Mouse (Mus musculus) adrenal gland, adult (tissue): ENCODE measurements around the gene Ccdc57.
"Not testable (repeated sequence)": the region's sequence is repeated elsewhere in the genome, so short reads cannot be mapped to it uniquely, and the experiment has no call there.

Experiments used
- DNase-seq, 2 experiments: peaks; one replicate each; pipeline ENCODE4 v3.0.0; 2022 to 2023; ENCODE audit warnings: low spot score in 1 of 2; ENCODE audit not compliant: inconsistent age in 2 of 2

The Ccdc57 gene

DNA sequence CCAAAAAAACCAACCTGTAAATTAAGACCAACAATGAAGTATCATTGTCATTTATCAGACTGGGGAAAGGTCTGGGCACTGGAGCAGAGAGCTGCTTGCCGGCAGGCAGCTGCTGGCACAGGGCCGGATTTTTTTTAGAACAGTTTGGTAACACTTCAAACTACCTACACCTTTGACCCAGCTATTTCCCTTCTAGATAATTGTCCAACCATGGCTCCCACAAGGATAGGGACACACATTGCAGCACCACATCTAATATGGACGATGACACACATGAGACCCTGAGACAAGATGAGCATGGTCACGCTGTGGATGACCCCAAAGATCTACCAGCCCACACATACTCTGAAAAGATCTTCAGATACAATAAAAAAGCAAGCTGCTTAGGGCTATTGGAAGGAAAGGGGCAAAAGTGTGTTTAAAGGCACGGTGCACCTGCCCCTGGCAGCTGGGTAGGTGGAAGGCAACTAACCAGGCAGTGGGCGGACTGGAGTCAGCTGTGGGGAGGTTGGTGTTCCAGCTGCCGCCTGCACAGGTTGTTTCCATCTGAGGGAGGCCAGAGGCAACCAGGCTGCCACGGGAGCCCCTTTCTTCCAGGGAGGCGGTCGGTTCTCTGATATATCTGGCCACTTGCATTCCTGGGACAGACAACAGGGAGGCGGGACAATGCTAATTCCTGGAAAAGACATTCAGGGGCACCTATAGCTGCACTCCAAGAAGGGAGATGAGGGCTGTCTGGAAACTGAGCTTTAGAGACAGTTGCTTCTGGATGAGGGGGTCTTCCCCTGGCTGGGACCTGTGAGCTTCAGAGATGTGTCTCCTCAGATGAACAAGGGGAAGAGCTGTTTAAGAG lies 80.4 kb downstream of the Ccdc57 start:
- peak; percentile 51 to 79 for DNase-seq

GRCm38 (mm10) chr11:120851582-120851981 lies 81.1 kb downstream of the Ccdc57 start:
- DNase-seq: no peak

GRCm38 (mm10) chr11:120851132-120851531 lies 81.5 kb downstream of the Ccdc57 start:
- peak in 1 of 2 experiments; percentile 62 for DNase-seq

- peak in 1 of 2 experiments; percentile 32 for DNase-seq
These were observed 82.2 kb downstream of the Ccdc57 start for GRCm38 (mm10) chr11:120850331-120851030.

- peak; percentile 38 to 67 for DNase-seq
These were observed 85.8 kb downstream of the Ccdc57 start for GRCm38 (mm10) chr11:120846725-120847475.

DNA sequence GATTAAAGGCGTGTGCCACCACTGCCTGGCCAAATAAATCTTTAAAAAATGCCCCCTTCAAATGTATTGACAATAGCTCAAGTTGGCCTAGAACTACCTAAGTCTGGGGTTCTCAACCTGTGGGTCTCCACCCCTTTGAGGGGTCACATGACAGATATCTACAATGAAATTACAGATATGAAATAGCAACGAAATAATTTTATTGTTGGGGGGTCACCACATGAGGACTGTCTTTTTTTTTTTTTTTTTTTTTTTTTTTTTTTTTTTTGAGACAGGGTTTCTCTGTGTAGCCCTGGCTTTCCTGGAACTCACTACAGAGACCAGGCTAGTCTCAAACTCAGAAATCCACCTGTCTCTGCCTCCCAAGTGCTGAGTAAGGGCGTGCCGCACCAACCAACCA lies 88.3 kb downstream of the Ccdc57 start:
- DNase-seq: no peak

GRCm38 (mm10) chr11:120833555-120834280 lies 99.0 kb downstream of the Ccdc57 start:
- DNase-seq: no peak

DNA sequence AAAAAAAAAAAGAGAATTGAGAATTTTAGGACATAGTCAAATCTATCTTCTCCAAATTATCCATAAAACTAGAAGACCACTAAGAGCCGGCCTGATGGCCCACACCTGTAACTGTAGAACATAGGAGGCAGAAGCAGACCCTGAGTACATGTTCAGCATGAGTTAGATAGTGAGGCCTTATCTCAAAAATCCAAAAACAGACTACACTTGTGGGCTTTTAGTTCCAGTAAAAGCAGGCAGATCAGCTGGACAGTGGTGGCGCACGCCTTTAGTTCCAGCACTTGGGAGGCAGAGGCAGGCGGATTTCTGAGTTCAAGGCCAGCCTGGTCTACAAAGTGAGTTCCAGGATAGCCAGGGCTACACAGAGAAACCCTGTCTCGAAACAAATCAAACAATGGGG lies 99.7 kb downstream of the Ccdc57 start:
- DNase-seq: not testable (repeated sequence)

GRCm38 (mm10) chr11:120831659-120832440 lies 100.8 kb downstream of the Ccdc57 start:
- DNase-seq: no peak

- DNase-seq: peak; percentile 17 to 75
These were observed 102.0 kb downstream of the Ccdc57 start for GRCm38 (mm10) chr11:120830686-120831085.

DNA sequence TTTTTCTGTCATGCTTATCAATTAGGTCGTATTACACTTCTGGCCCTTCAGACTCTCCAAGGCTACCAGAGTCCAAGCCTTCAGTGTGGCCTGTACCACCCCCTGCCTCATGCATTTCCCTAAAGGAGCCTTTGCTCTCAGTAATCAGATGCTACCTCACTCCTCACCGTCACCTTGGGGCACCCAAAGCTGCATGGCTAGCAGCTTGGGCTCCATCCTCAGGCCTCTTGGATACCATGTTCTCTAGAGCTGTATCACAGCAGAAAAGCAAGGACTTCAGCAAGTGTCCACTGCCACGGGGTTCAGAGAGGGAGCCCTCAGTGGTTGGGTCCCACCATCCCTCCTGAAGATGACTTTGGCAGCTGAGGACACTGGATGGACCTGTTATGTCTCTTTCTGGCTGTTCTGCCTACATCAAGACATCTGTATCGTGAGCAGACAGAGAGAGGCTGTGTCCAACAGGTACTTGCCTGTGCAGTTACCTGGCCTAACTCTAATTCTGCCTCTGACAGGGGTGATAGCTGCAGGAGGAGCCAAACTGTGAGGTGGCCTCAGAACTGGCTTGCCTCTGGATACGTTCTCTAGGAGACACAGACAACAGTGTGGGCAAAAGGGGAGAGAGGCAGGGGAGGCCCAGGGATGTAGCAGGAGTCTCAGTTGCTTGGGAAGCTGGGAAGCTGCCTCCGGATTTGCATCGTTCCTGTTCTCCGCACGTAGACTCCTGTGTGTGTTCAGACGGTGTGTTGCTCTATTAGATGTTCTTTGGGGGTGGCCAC lies 102.7 kb downstream of the Ccdc57 start:
- DNase-seq: no peak

DNA sequence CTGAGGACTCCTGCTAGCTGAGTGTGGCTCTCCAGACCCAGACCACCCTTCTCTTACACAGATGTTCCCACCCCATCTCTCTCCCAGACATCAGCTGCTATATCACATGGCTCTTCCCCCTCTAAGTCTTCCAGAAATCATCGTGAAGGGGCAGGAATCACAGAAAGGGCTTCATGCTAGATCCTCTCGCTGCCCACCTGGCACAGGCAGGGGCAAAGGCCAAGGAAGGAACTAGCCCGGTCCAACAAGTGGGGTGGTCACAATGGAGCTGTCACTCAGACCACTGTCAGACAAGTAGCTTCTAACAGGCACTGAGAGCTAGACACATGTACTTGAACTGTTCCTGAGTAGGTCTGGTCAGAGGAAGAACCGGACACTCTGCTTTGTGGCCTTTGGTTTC lies 104.3 kb downstream of the Ccdc57 start:
- DNase-seq: no peak

- peak in 1 of 2 experiments; percentile 46 for DNase-seq
These were observed 106.4 kb downstream of the Ccdc57 start for GRCm38 (mm10) chr11:120826016-120826953.

DNA sequence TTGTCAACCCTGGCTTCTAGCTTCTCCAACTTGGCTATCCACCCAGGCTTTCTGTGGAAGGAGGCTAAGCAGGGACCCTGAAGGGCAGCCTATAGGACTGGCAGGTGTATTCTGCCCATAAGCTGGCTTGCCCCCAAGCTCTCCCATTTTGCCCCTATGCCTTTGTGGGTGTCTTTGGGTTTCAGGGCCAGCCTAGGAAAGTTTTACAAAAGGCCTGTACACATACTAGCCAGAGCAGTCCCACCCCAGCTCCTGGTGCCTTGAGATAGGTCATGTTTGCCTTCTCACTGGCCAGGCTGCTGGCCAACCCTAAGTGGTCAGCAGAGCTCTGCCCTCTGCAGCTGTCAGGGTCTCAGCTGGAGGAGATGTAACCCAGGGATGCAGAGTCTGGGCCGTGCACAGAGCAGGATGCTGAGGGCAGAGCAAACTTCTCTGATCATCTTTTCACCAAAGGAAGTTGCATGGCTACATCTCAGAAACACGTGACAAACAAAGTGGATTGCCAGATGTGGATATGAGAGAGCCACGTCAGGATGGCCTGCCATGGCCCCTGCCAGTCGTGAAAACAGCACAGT lies 107.3 kb downstream of the Ccdc57 start:
- peak in 1 of 2 experiments; percentile 59 for DNase-seq

DNA sequence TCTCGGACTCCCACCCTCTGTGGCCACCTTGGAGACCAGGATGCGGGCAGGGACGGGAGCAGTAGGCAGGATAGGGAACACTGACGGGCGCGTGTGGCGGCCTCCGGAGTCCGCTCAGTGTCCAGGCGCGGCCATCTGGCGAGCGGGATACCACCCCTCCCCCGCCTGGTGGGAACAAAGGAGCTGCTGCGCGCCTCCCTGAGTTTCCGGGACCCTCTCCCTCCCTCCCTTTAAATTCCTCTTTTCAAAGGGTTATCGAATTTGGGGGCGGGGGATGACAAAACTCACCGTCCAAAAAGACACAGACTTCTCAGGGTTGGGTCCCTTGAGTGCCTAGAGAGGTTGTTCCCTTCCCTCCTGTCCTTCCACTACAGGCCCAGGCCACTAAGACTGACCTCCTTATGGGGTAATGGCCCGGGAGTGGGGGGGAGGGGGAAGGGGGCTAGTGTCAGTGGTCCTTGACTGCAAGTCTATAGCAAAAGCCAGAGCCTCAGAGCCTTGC lies 107.8 kb downstream of the Ccdc57 start:
- no peak for DNase-seq

GRCm38 (mm10) chr11:120823956-120824786 lies 108.5 kb downstream of the Ccdc57 start, which contains the start of gene Fasn:
Gene Fasn (minus strand): TSS chr11:120824547.
- peak; percentile 98 to 99 for DNase-seq

DNA sequence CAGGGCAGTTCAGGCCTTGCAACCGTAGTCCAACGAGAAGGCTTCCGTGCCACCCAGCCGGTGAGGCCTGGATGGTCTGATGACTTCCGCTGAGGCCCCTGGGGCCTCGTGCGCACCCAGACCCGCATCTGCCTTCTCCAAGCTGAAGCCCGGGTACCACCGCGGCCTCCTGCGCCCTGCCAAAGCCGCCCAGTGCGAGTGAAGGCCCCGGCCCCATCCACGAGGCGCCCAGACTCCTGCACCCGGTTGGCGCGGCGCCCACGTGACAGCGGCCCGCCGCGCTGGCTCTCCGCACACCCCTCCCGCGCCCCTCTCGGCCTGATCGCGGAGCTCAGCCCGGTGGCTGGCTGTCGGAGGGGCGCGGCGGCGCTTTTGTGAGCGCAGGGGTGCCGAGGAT lies 109.1 kb downstream of the Ccdc57 start:
- DNase-seq: no peak
